Mouse (Mus musculus): Measurements from ENCODE around the gene Tmod1. TPM values are rescaled to one million over a fixed set of nuclear protein-coding genes. Genes with fewer than 3 reads are reported as not detected.

The Tmod1 gene
- polyA plus RNA-seq, 3 experiments from 2014 or later, result 4.1 to 5.1 TPM; not detected in 1

- ATAC-seq, result peak; percentile 79
Observed at GRCm38 (mm10) chr4:46138287-46139222, 99.8 kb downstream of the Tmod1 start, which contains the start of the genes Ncbp1 and Tstd2. TSS of gene Ncbp1 (plus strand) at chr4:46138613. TSS of gene Tstd2 (minus strand) at chr4:46138694.

- no peak for ATAC-seq
Observed at GRCm38 (mm10) chr4:46144323-46144722, 105.6 kb downstream of the Tmod1 start.

DNA sequence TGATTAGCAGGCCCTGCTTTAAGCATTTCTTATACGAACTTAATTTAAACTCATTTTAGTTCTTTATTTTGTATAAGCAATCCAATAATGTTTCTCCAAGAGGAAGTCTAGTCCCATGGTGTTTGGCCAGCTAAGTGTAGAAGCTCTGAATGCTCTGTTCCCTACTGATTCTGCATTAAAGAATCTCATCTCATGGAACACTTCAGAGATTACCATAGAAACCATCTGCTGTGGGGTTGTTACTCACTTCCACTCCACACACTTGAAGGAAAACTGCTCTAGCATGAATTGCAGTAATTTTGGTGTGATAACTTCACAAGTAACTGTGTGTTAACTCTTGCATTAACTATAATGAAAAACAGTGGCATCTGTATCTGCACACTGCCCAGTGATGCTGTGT lies 108.1 kb downstream of the Tmod1 start:
- ATAC-seq, result no peak

DNA sequence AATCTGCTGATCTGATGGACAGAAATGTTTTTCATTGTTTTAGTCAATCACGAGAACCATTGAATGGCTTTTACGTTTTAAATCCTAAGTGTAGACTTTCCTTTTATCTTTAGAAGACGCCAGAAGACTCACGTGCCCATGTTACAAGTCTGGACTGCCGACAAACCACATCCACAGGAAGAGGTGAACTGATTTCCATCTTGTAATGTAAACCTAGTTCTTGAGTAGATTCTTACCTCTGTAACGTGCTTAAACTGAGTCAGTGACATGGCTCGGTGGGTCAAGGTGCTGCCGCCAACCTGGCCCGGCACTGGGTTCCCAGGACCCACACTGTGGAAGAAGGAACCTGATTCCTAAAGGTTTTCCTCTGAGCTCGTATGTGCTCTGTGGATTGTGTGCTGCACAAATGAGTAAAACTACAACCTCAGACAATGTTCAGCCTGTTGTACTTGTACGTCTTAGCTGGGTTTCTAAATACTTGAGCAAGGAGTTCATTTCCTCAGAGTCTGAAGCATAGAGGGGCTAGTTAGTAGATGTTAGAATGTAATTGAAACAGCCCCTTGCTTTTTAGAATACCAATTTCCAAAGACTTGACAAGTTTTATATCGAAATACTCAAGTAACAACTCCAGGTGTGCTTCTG lies 113.3 kb downstream of the Tmod1 start:
- peak; percentile 98 for ATAC-seq

GRCm38 (mm10) chr4:46164027-46164426 lies 125.3 kb downstream of the Tmod1 start:
- ATAC-seq, result no peak

Other genes with a start within 250 kb of the Tmod1 start
- gene Aldh1b1, start 239.9 kb upstream of the Tmod1 start, polyA plus RNA-seq (2017; shearing (Covaris generic)), result 1 to 10 TPM; 6.4 to 8.2 (median 6.5) TPM
- not detected for gene Igfbpl1, start 212.0 kb upstream of the Tmod1 start, polyA plus RNA-seq (2017; shearing (Covaris generic))
- under 1 TPM in 2 of 3 experiments, not detected in 1; 0.11 to 0.38 TPM for gene Stra6l, start 190.3 kb upstream of the Tmod1 start, polyA plus RNA-seq (2017; shearing (Covaris generic))
- under 1 TPM in 2 of 3 experiments, not detected in 1; 0.15 to 0.20 TPM for gene Ccdc180, start 148.6 kb upstream of the Tmod1 start, polyA plus RNA-seq (2017; shearing (Covaris generic))
- gene Tdrd7, start 73.6 kb upstream of the Tmod1 start, polyA plus RNA-seq (2017; shearing (Covaris generic)), result 1 to 10 TPM; 2.8 to 7.7 (median 6.0) TPM
- gene Ncbp1, start 99.7 kb downstream of the Tmod1 start, polyA plus RNA-seq (2017; shearing (Covaris generic)), result 10 to 100 TPM; 39.1 to 43.4 (median 40.9) TPM
- 10 to 100 TPM; 22.3 to 32.3 (median 29.5) TPM for gene Tstd2, start 99.8 kb downstream of the Tmod1 start, polyA plus RNA-seq (2017; shearing (Covaris generic))
- 10 to 100 TPM in 2 of 3 experiments, 1 to 10 TPM in 1; 9.2 to 19.6 (median 12.5) TPM for gene Xpa, start 157.4 kb downstream of the Tmod1 start, polyA plus RNA-seq (2017; shearing (Covaris generic))